Mouse (Mus musculus): ENCODE measurements around the gene Muc15.

Gene Muc15

GRCm38 (mm10) chr2:110721290-110721753, at the start of gene Muc15:
Gene Muc15, plus strand, starts transcription at chr2:110721340.
- DNase-seq = peak; percentile 3 to 8

DNA sequence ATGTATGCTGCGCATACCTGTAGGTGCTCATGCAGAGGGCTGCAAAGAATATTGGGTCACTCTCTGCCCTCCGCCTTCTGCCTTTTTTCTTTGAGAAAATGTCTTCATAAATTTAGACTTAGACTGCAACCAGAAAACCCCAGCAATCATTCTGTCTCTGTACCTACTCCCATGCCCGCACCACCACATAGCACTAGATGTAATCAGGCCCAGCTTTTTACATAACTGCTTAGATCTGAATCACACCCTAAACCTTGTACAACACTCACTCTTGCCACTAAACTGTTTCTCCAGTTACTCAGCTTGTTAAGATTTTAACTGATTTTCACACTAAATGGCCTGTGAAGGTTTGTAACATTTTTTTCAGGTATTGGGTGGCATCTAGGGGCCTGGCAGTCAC, 11.7 kb upstream of the Muc15 start:
- no peak for DNase-seq

GRCm38 (mm10) chr2:110710055-110710720, 11.0 kb upstream of the Muc15 start:
- peak; percentile 10 to 11 for DNase-seq

GRCm38 (mm10) chr2:110719051-110719450, 2.1 kb upstream of the Muc15 start:
- DNase-seq = no peak

GRCm38 (mm10) chr2:110722208-110722607, 1.1 kb downstream of the Muc15 start:
- DNase-seq = no peak

DNA sequence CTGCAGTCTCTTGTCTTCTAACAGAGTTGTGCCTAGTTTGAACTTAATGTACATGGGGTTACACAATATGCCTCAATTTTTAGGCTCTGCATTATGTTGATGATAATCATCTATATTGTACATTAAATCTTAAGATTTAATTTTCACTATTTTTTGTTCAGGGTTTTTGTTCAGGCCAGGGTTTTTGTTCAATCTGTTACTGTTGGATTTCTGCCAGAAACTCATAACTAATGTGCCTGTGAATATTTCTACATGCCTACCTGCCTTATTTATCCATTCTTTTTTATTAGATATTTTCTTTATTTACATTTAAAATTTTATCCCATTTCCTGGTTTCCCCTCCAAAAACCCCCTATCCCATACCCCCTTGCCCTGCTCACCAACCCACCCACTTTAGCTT, 5.0 kb downstream of the Muc15 start:
- peak in 1 of 2 experiments; percentile 21 for DNase-seq

- DNase-seq = no peak
These were observed 16.1 kb downstream of the Muc15 start for GRCm38 (mm10) chr2:110737236-110737635.

DNA sequence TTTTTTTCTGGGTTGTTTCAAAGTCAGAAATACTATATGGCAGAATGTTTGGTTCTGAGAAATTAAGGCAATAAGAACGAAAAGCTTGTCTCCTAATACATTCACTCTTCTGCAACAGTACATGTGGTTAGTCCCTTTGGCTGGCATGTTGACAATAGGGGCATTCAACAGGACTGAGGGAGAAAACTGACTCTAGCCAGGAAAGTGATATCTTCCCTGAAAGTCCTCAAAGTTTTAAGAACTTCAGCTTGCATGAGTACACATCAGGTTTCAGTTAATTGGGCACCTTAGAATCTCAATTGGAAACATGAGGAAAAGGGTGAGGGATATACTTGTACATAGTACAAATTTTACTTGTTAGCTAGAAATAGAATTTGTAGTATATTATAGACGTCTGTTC, 16.8 kb downstream of the Muc15 start:
- DNase-seq = peak in 1 of 2 experiments; percentile 3

DNA sequence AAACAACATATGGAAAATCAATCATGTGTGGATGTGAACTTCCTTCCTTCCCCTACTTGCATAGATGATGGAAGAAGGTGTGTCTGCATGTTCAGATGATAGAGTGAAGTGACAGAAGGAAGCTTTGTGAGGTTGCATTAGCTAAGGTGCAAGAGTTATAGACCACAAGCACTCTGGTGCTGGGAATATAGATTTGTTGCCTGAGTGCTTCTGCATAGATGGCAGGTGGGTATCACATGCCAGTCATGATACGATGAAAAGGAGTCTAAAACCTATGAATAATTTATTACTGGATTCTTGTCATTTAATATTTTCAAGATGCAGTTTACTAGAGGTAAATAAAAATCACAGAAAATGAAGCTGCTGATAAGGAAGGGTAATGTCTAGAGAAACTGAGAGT, 18.6 kb downstream of the Muc15 start:
- DNase-seq = no peak

DNA sequence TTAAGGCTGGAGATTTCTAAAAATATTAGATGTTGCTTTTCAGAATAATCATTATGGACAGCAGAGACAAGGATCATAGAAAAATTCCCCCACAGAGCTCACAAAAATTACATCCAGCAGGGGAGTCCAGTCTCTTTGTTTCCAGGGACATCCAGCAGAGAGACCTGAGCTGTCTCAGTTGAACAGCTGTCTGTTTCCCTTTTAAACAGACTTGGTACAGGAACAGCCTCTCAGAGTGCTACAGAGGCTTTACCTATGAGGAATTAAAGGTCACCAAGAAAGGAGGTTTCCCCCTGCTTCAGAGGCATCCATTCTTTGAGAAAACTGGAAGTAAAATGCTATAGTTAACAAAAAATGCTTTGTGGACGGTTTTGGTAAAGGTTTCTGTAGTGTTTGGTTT, 19.4 kb downstream of the Muc15 start:
- no peak for DNase-seq

GRCm38 (mm10) chr2:110757556-110757955, 36.4 kb downstream of the Muc15 start:
- DNase-seq = no peak

- no peak for DNase-seq
These were observed 38.3 kb downstream of the Muc15 start for GRCm38 (mm10) chr2:110759434-110759833.

GRCm38 (mm10) chr2:110787396-110787795, 66.3 kb downstream of the Muc15 start:
- no peak for DNase-seq

Measured in cerebellum, postnatal 10 days (tissue).